Mouse (Mus musculus) thymus, postnatal 10 days (tissue): ENCODE results near the gene Kmt5c.

Experiments used
- DNase-seq, 2 experiments: peaks; one replicate each; pipeline ENCODE4 v3.0.0; 2021; ENCODE audit warnings: low spot score in 2 of 2

Kmt5c gene

GRCm38 (mm10) chr7:4746326-4746980 is 6.5 kb downstream of the Kmt5c start:
- no peak for DNase-seq

- no peak for DNase-seq
Measured at GRCm38 (mm10) chr7:4747156-4747899, 7.4 kb downstream of the Kmt5c start.

- DNase-seq = no peak
Measured at GRCm38 (mm10) chr7:4748321-4748720, 8.4 kb downstream of the Kmt5c start.

- no peak for DNase-seq
Measured at GRCm38 (mm10) chr7:4749169-4749568, 9.3 kb downstream of the Kmt5c start.

- DNase-seq = peak; percentile 26 to 42
Measured at GRCm38 (mm10) chr7:4751971-4752820, 12.3 kb downstream of the Kmt5c start.

GRCm38 (mm10) chr7:4752821-4753570 is 13.1 kb downstream of the Kmt5c start, which contains the start of gene Cox6b2:
Cox6b2 (minus strand) TSS chr7:4753094.
- peak; percentile 89 to 91 for DNase-seq

- no peak for DNase-seq
Measured at GRCm38 (mm10) chr7:4759670-4760069, 19.8 kb downstream of the Kmt5c start.

- DNase-seq = no peak
Measured at GRCm38 (mm10) chr7:4764946-4765710, 25.2 kb downstream of the Kmt5c start.

GRCm38 (mm10) chr7:4771202-4771601 is 31.3 kb downstream of the Kmt5c start, which contains the start of gene Fam71e2:
Fam71e2 (minus strand) TSS chr7:4771302.
- DNase-seq = no peak

- DNase-seq = no peak
Measured at GRCm38 (mm10) chr7:4776131-4776530, 36.2 kb downstream of the Kmt5c start.

GRCm38 (mm10) chr7:4776861-4777830 is 37.2 kb downstream of the Kmt5c start:
- DNase-seq = peak; percentile 23 to 35

GRCm38 (mm10) chr7:4777851-4778637 is 38.1 kb downstream of the Kmt5c start:
- DNase-seq = no peak

GRCm38 (mm10) chr7:4779921-4780320 is 40.0 kb downstream of the Kmt5c start:
- DNase-seq = no peak

- DNase-seq = no peak
Measured at GRCm38 (mm10) chr7:4782130-4782529, 42.2 kb downstream of the Kmt5c start.

- no peak for DNase-seq
Measured at GRCm38 (mm10) chr7:4782759-4783158, 42.8 kb downstream of the Kmt5c start, which contains the start of the genes Il11 and Tmem190. Il11 (minus strand) TSS chr7:4782859. Tmem190 (plus strand) TSS chr7:4782937.

GRCm38 (mm10) chr7:4783667-4784268 is 43.9 kb downstream of the Kmt5c start:
- no peak for DNase-seq

GRCm38 (mm10) chr7:4788499-4789435 is 48.9 kb downstream of the Kmt5c start:
- peak; percentile 10 to 30 for DNase-seq
